Mouse (Mus musculus): ENCODE measurements around the gene Dixdc1.

Gene Dixdc1

GRCm38 (mm10) chr9:50698418-50699409 is 40.6 kb downstream of the Dixdc1 start:
- DNase-seq (ENCODE audit: low spot score) = peak; percentile 57

- DNase-seq (ENCODE audit: low spot score) = peak; percentile 78
Observed at GRCm38 (mm10) chr9:50697706-50698041, 41.6 kb downstream of the Dixdc1 start.

- no peak for DNase-seq (ENCODE audit: low spot score)
Observed at GRCm38 (mm10) chr9:50696851-50697705, 42.2 kb downstream of the Dixdc1 start.

- DNase-seq (ENCODE audit: low spot score) = no peak
Observed at GRCm38 (mm10) chr9:50695153-50695552, 44.2 kb downstream of the Dixdc1 start.

GRCm38 (mm10) chr9:50693631-50694030 is 45.7 kb downstream of the Dixdc1 start:
- peak; percentile 60 for DNase-seq (ENCODE audit: low spot score)

- no peak for DNase-seq (ENCODE audit: low spot score)
Observed at GRCm38 (mm10) chr9:50692626-50693580, 46.4 kb downstream of the Dixdc1 start.

GRCm38 (mm10) chr9:50686866-50687652 is 52.3 kb downstream of the Dixdc1 start:
- DNase-seq (ENCODE audit: low spot score) = no peak

- DNase-seq (ENCODE audit: low spot score) = no peak
Observed at GRCm38 (mm10) chr9:50681727-50682126, 57.6 kb downstream of the Dixdc1 start.

- no peak for DNase-seq (ENCODE audit: low spot score)
Observed at GRCm38 (mm10) chr9:50679406-50679805, 59.9 kb downstream of the Dixdc1 start.

- no peak for DNase-seq (ENCODE audit: low spot score)
Observed at GRCm38 (mm10) chr9:50674771-50675170, 64.5 kb downstream of the Dixdc1 start.

- DNase-seq (ENCODE audit: low spot score) = peak; percentile 66
Observed at GRCm38 (mm10) chr9:50670690-50671089, 68.6 kb downstream of the Dixdc1 start.

- no peak for DNase-seq (ENCODE audit: low spot score)
Observed at GRCm38 (mm10) chr9:50667579-50668498, 71.5 kb downstream of the Dixdc1 start.

- no peak for DNase-seq (ENCODE audit: low spot score)
Observed at GRCm38 (mm10) chr9:50666442-50666841, 72.9 kb downstream of the Dixdc1 start.

GRCm38 (mm10) chr9:50664826-50665225 is 74.5 kb downstream of the Dixdc1 start:
- DNase-seq (ENCODE audit: low spot score) = no peak

GRCm38 (mm10) chr9:50660431-50660830 is 78.9 kb downstream of the Dixdc1 start:
- peak; percentile 35 for DNase-seq (ENCODE audit: low spot score)

GRCm38 (mm10) chr9:50659392-50660217 is 79.7 kb downstream of the Dixdc1 start, which contains the start of gene Dlat:
Dlat (minus strand) TSS chr9:50659780.
- DNase-seq (ENCODE audit: low spot score) = peak; percentile 90

- DNase-seq (ENCODE audit: low spot score) = peak; percentile 49
Observed at GRCm38 (mm10) chr9:50658941-50659388, 80.4 kb downstream of the Dixdc1 start.

GRCm38 (mm10) chr9:50658391-50658790 is 80.9 kb downstream of the Dixdc1 start:
- peak; percentile 1 for DNase-seq (ENCODE audit: low spot score)

GRCm38 (mm10) chr9:50650503-50650902 is 88.8 kb downstream of the Dixdc1 start:
- DNase-seq (ENCODE audit: low spot score) = no peak
